Mouse (Mus musculus) A20 (cell line): ENCODE data around the gene Sgsm2.
A peak's percentile ranks its signal among the peaks of the same experiment; 100 is the strongest.
"Not testable (repeated sequence)": the region's sequence is repeated elsewhere in the genome, so short reads cannot be mapped to it uniquely, and the experiment has no call there.

Source experiments
- DNase-seq: peaks from one replicate; pipeline ENCODE4 v3.0.0-alpha.2; 2011; ENCODE audit warnings: low read depth, low spot score

The Sgsm2 gene

GRCm38 (mm10) chr11:74829812-74830211 lies 67.0 kb downstream of the Sgsm2 start:
- peak; percentile 96 for DNase-seq

GRCm38 (mm10) chr11:74828965-74829550 lies 67.8 kb downstream of the Sgsm2 start:
- peak; percentile 63 for DNase-seq

GRCm38 (mm10) chr11:74828404-74828931 lies 68.4 kb downstream of the Sgsm2 start:
- DNase-seq, result peak; percentile 90

- DNase-seq, result no peak
Measured at GRCm38 (mm10) chr11:74827791-74828403, 69.0 kb downstream of the Sgsm2 start.

GRCm38 (mm10) chr11:74826702-74827101 lies 70.2 kb downstream of the Sgsm2 start:
- peak; percentile 33 for DNase-seq

- DNase-seq, result peak; percentile 46
Measured at GRCm38 (mm10) chr11:74826151-74826550, 70.7 kb downstream of the Sgsm2 start.

- no peak for DNase-seq
Measured at GRCm38 (mm10) chr11:74822746-74823440, 74.0 kb downstream of the Sgsm2 start.

- DNase-seq, result peak; percentile 24
Measured at GRCm38 (mm10) chr11:74821463-74821862, 75.4 kb downstream of the Sgsm2 start.

- no peak for DNase-seq
Measured at GRCm38 (mm10) chr11:74820921-74821320, 75.9 kb downstream of the Sgsm2 start.

- DNase-seq, result no peak
Measured at GRCm38 (mm10) chr11:74815795-74816194, 81.1 kb downstream of the Sgsm2 start.

GRCm38 (mm10) chr11:74811538-74811937 lies 85.3 kb downstream of the Sgsm2 start:
- no peak for DNase-seq

- not testable (repeated sequence) for DNase-seq
Measured at GRCm38 (mm10) chr11:74811027-74811426, 85.8 kb downstream of the Sgsm2 start.

GRCm38 (mm10) chr11:74810134-74810533 lies 86.7 kb downstream of the Sgsm2 start:
- DNase-seq, result no peak

GRCm38 (mm10) chr11:74808251-74808853 lies 88.5 kb downstream of the Sgsm2 start:
- DNase-seq, result no peak

- DNase-seq, result no peak
Measured at GRCm38 (mm10) chr11:74807246-74807882, 89.5 kb downstream of the Sgsm2 start.

- DNase-seq, result no peak
Measured at GRCm38 (mm10) chr11:74804081-74804627, 92.7 kb downstream of the Sgsm2 start.

- DNase-seq, result peak; percentile 30
Measured at GRCm38 (mm10) chr11:74800658-74801057, 96.2 kb downstream of the Sgsm2 start.
